Mouse (Mus musculus): ENCODE measurements around the gene Glb1l. TPM values are rescaled to one million over a fixed set of nuclear protein-coding genes. Genes with fewer than 3 reads are reported as not detected.

The Glb1l gene
- polyA plus RNA-seq, 1 experiment from 2014 or later, result 24.0 TPM

GRCm38 (mm10) chr1:75214442-75214841 is 3.8 kb upstream of the Glb1l start:
- no peak for ATAC-seq (replicated peaks)
- H3K9me3 ChIP-seq, result no peaks in the 10 kb centered on the region
- H3K4me2 ChIP-seq, result no peak overlapping the region
- H3K36me3 ChIP-seq (replicated peaks), result peaks cover 16% of the 10 kb centered on the region; the same call in 1 of the 2 replicates
- H3K4me3 ChIP-seq, result no peak overlapping the region
- no peak overlapping the region for H3K9ac ChIP-seq
- H3K4me1 ChIP-seq, result peaks cover 39% of the 10 kb centered on the region
- H3K27me3 ChIP-seq (replicated peaks), result peaks cover 27% of the 10 kb centered on the region
- no peak overlapping the region for H3K27ac ChIP-seq
- 83% methylated on average over 2 of the region's 2 CpGs for WGBS

- Histone ChIP-seq H3K9ac (no peak overlapping the region), H3K4me1 (peaks cover 38% of the 10 kb centered on the region), H3K27ac (no peak overlapping the region), H3K4me3 (no peak overlapping the region), H3K9me3 (no peaks in the 10 kb centered on the region), H3K36me3 (replicated peaks) (peaks cover 16% of the 10 kb centered on the region; the same call in 1 of the 2 replicates), H3K27me3 (replicated peaks) (peaks cover 19% of the 10 kb centered on the region), H3K4me2 (no peak overlapping the region)
- ATAC-seq (replicated peaks), result no peak
- 89% methylated on average over 7 of the region's 7 CpGs for WGBS
Measured at GRCm38 (mm10) chr1:75213096-75213495, 2.5 kb upstream of the Glb1l start.

- peaks cover 38% of the 10 kb centered on the region for H3K4me1 ChIP-seq
Measured at GRCm38 (mm10) chr1:75212542-75212941, 1.9 kb upstream of the Glb1l start.

GRCm38 (mm10) chr1:75211141-75211708 is 612 bp upstream of the Glb1l start:
- WGBS, result 11% methylated on average over 17 of the region's 17 CpGs
- Histone ChIP-seq H3K36me3 (replicated peaks) (peaks cover 16% of the 10 kb centered on the region; the same call in 1 of the 2 replicates), H3K4me1 (peaks cover 38% of the 10 kb centered on the region)

More at GRCm38 (mm10) chr1:75212542-75212941, 1.9 kb upstream of the Glb1l start:
- peaks cover 16% of the 10 kb centered on the region; the same call in 1 of the 2 replicates for H3K36me3 ChIP-seq (replicated peaks)
- H3K9me3 ChIP-seq, result no peaks in the 10 kb centered on the region
- 91% methylated on average over 4 of the region's 4 CpGs for WGBS
- ATAC-seq (replicated peaks), result no peak
- H3K9ac ChIP-seq, result no peak overlapping the region
- no peak overlapping the region for H3K4me2 ChIP-seq
- H3K27ac ChIP-seq, result no peak overlapping the region
- peaks cover 13% of the 10 kb centered on the region for H3K27me3 ChIP-seq (replicated peaks)
- H3K4me3 ChIP-seq, result no peak overlapping the region

GRCm38 (mm10) chr1:75208967-75209678 is 1.5 kb downstream of the Glb1l start:
- Histone ChIP-seq H3K4me1 (peaks cover 38% of the 10 kb centered on the region), H3K27me3 (replicated peaks) (no peaks in the 10 kb centered on the region), H3K4me3 (peak overlapping the region; percentile 20), H3K36me3 (replicated peaks) (0 out of 2 replicates have a peak, but pooled peaks cover 11% of the 10 kb centered on the region), H3K9ac (peak overlapping the region; percentile 35), H3K27ac (no peak overlapping the region), H3K4me2 (peak overlapping the region; percentile 82), H3K9me3 (no peaks in the 10 kb centered on the region)
- WGBS, result 14% methylated on average over 34 of the region's 34 CpGs
- ATAC-seq (replicated peaks), result no peak

More at GRCm38 (mm10) chr1:75211141-75211708, 612 bp upstream of the Glb1l start:
- Histone ChIP-seq H3K27me3 (replicated peaks) (0 out of 2 replicates have a peak, but pooled peaks cover 3% of the 10 kb centered on the region), H3K9ac (peak overlapping the region; percentile 95), H3K4me3 (peak overlapping the region; percentile 83), H3K9me3 (no peaks in the 10 kb centered on the region), H3K27ac (peak overlapping the region; percentile 60; the same call in 1 of the 2 replicates), H3K4me2 (peak overlapping the region; percentile 82)
- peak; percentile 11; the same call in 1 of the 2 replicates for ATAC-seq (replicated peaks)

GRCm38 (mm10) chr1:75201236-75201635 is 9.4 kb downstream of the Glb1l start:
- H3K27me3 ChIP-seq (replicated peaks), result no peaks in the 10 kb centered on the region
- ATAC-seq (replicated peaks), result no peak
- H3K27ac ChIP-seq, result no peak overlapping the region
- WGBS, result 88% methylated on average over 1 of the region's 1 CpGs
- no peak overlapping the region for H3K9ac ChIP-seq
- H3K4me3 ChIP-seq, result no peak overlapping the region
- no peaks in the 10 kb centered on the region for H3K9me3 ChIP-seq
- H3K36me3 ChIP-seq (replicated peaks), result peaks cover 26% of the 10 kb centered on the region; the same call in 1 of the 2 replicates
- no peaks in the 10 kb centered on the region for H3K4me1 ChIP-seq
- H3K4me2 ChIP-seq, result no peak overlapping the region

- Histone ChIP-seq H3K27ac (peak overlapping the region; percentile 95), H3K4me3 (peak overlapping the region; percentile 69), H3K36me3 (replicated peaks) (peaks cover 9% of the 10 kb centered on the region), H3K9me3 (no peaks in the 10 kb centered on the region), H3K4me1 (peaks cover 27% of the 10 kb centered on the region), H3K9ac (peak overlapping the region; percentile 55), H3K4me2 (peak overlapping the region; percentile 75), H3K27me3 (replicated peaks) (no peaks in the 10 kb centered on the region)
- under 1% methylated on average over 19 of the region's 19 CpGs for WGBS
- peak; percentile 32 for ATAC-seq (replicated peaks)
Measured at GRCm38 (mm10) chr1:75192452-75192851, 18.2 kb downstream of the Glb1l start.

GRCm38 (mm10) chr1:75191622-75192402 is 18.8 kb downstream of the Glb1l start, which contains the start of the genes Ankzf1 and Atg9a:
Gene Ankzf1, plus strand, starts transcription at chr1:75192151.
Gene Atg9a, minus strand, starts transcription at chr1:75192196.
- Histone ChIP-seq H3K9ac (peak within 1 kb of the TSS; percentile 86), H3K4me3 (peak within 1 kb of the TSS; percentile 69), H3K27ac (peak within 1 kb of the TSS; percentile 95), H3K4me1 (peaks cover 27% of the 10 kb centered on the region), H3K27me3 (replicated peaks) (no peaks in the 10 kb centered on the region), H3K4me2 (peak within 1 kb of the TSS; percentile 82), H3K9me3 (no peaks in the 10 kb centered on the region), H3K36me3 (replicated peaks) (peaks cover 9% of the 10 kb centered on the region)
- under 1% methylated on average over 56 of the region's 56 CpGs for WGBS
- peak; percentile 99 for ATAC-seq (replicated peaks)

- peak overlapping the region; percentile 95 for H3K27ac ChIP-seq
- peak overlapping the region; percentile 82 for H3K4me2 ChIP-seq
- H3K4me3 ChIP-seq, result peak overlapping the region; percentile 69
- 49% methylated on average over 5 of the region's 5 CpGs for WGBS
- H3K9me3 ChIP-seq, result no peaks in the 10 kb centered on the region
- H3K27me3 ChIP-seq (replicated peaks), result no peaks in the 10 kb centered on the region
- peaks cover 11% of the 10 kb centered on the region for H3K36me3 ChIP-seq (replicated peaks)
- no peak for ATAC-seq (replicated peaks)
- H3K9ac ChIP-seq, result peak overlapping the region; percentile 86
- peaks cover 27% of the 10 kb centered on the region for H3K4me1 ChIP-seq
Measured at GRCm38 (mm10) chr1:75191258-75191621, 19.4 kb downstream of the Glb1l start.

GRCm38 (mm10) chr1:75190577-75190976 is 20.0 kb downstream of the Glb1l start:
- peaks cover 18% of the 10 kb centered on the region for H3K36me3 ChIP-seq (replicated peaks)
- peak overlapping the region; percentile 69; the same call in 1 of the 2 replicates for H3K4me3 ChIP-seq
- H3K9me3 ChIP-seq, result no peaks in the 10 kb centered on the region
- no peak overlapping the region for H3K27ac ChIP-seq
- ATAC-seq (replicated peaks), result no peak
- H3K27me3 ChIP-seq (replicated peaks), result no peaks in the 10 kb centered on the region
- 78% methylated on average over 2 of the region's 2 CpGs for WGBS
- H3K4me2 ChIP-seq, result peak overlapping the region; percentile 82
- H3K9ac ChIP-seq, result 0 out of 2 replicates have a peak overlapping the region, but pooled peaks have one; percentile 86
- peaks cover 27% of the 10 kb centered on the region for H3K4me1 ChIP-seq

- no peak for ATAC-seq (replicated peaks)
- Histone ChIP-seq H3K27me3 (replicated peaks) (no peaks in the 10 kb centered on the region), H3K9ac (no peak overlapping the region), H3K4me3 (no peak overlapping the region), H3K4me1 (peaks cover 21% of the 10 kb centered on the region), H3K9me3 (no peaks in the 10 kb centered on the region), H3K27ac (no peak overlapping the region), H3K4me2 (no peak overlapping the region), H3K36me3 (replicated peaks) (peaks cover 34% of the 10 kb centered on the region)
- 84% methylated on average over 2 of the region's 2 CpGs for WGBS
Measured at GRCm38 (mm10) chr1:75187914-75188483, 22.6 kb downstream of the Glb1l start.

Measured in midbrain, embryonic 15.5 days (tissue).